Mouse (Mus musculus) myocyte (in vitro differentiated cells): ENCODE data around the gene Grb7. TPM values are rescaled to one million over a fixed set of nuclear protein-coding genes. Genes with fewer than 3 reads are reported as not detected.

Experiments used
- H3K27me3 ChIP-seq: one replicate; pipeline ENCODE4 v1.6.1; 2011; ENCODE audit not compliant: control insufficient read depth, insufficient read depth, insufficient read length
- H3K36me3 ChIP-seq: one replicate; pipeline ENCODE4 v1.6.1; 2011; ENCODE audit not compliant: control insufficient read depth, insufficient read depth
- H3K4me2 ChIP-seq: one replicate; pipeline ENCODE4 v1.6.1; 2011; ENCODE audit warnings: low read depth, control low read depth
- H3K4me3 ChIP-seq: one replicate; pipeline ENCODE4 v1.5.1; 2011; ENCODE audit warnings: mild to moderate bottlenecking, control low read depth, moderate library complexity
- H3K79me2 ChIP-seq: one replicate; pipeline ENCODE4 v1.6.1; 2011; ENCODE audit not compliant: control insufficient read depth, insufficient read depth
- H3ac ChIP-seq: one replicate; pipeline ENCODE4 v1.6.1; 2011; ENCODE audit not compliant: control insufficient read depth, insufficient read length
- CEBPB ChIP-seq: IDR thresholded peaks from 2 replicates; pipeline ENCODE4 v1.6.1; 2011; ENCODE audit warnings: mild to moderate bottlenecking, moderate library complexity; ENCODE audit not compliant: poor library complexity, insufficient read depth, severe bottlenecking
- E2F4 ChIP-seq: IDR thresholded peaks from one replicate; pipeline ENCODE4 v1.6.1; 2011; ENCODE audit warnings: mild to moderate bottlenecking, control low read depth, moderate library complexity; ENCODE audit not compliant: insufficient read depth
- MAX ChIP-seq: IDR thresholded peaks from one replicate; pipeline ENCODE4 v1.6.1; 2011; ENCODE audit warnings: low read depth, mild to moderate bottlenecking, control low read depth
- MYOD1 ChIP-seq, 3 experiments: IDR thresholded peaks; one replicate each; pipeline ENCODE4 v1.6.1; 2011; ENCODE audit warnings: control low read depth in 2 of 3, low read depth in 2 of 3, mild to moderate bottlenecking in 2 of 3, moderate library complexity in 1 of 3; ENCODE audit not compliant: insufficient read length in 2 of 3, control insufficient read depth in 1 of 3
- MYOG ChIP-seq, 3 experiments: IDR thresholded peaks; one replicate each; pipeline ENCODE4 v1.6.1; 2011; ENCODE audit warnings: control low read depth in 2 of 3, low read depth in 2 of 3, mild to moderate bottlenecking in 2 of 3; ENCODE audit not compliant: insufficient read length in 2 of 3, control insufficient read depth in 1 of 3, insufficient read depth in 1 of 3
- POLR2A ChIP-seq: IDR thresholded peaks from one replicate; pipeline ENCODE4 v1.6.1; 2011; ENCODE audit warnings: low read depth, mild to moderate bottlenecking, control low read depth, moderate library complexity; ENCODE audit not compliant: insufficient read length
- POLR2AphosphoS2 ChIP-seq: IDR thresholded peaks from one replicate; pipeline ENCODE4 v1.6.1; 2011; ENCODE audit warnings: low read depth, control low read depth; ENCODE audit not compliant: insufficient read length
- REST ChIP-seq: IDR thresholded peaks from one replicate; pipeline ENCODE4 v1.6.1; 2011; ENCODE audit warnings: mild to moderate bottlenecking, control low read depth, moderate library complexity; ENCODE audit not compliant: insufficient read depth, insufficient read length
- SRF ChIP-seq: IDR thresholded peaks from one replicate; pipeline ENCODE4 v1.6.1; 2011; ENCODE audit warnings: low read depth; ENCODE audit not compliant: control insufficient read depth, insufficient read length
- TCF12 ChIP-seq: IDR thresholded peaks from one replicate; pipeline ENCODE4 v1.6.1; 2011; ENCODE audit warnings: mild to moderate bottlenecking, control low read depth; ENCODE audit not compliant: poor library complexity, insufficient read depth, severe bottlenecking
- TCF3 ChIP-seq: IDR thresholded peaks from one replicate; pipeline ENCODE4 v1.6.1; 2011; ENCODE audit warnings: low read depth, control low read depth; ENCODE audit not compliant: insufficient read length
- USF1 ChIP-seq: IDR thresholded peaks from one replicate; pipeline ENCODE4 v1.6.1; 2011; ENCODE audit warnings: low read depth, mild to moderate bottlenecking, control low read depth, moderate library complexity
- polyA plus RNA-seq: library from polyadenylated mRNA; unstranded; fragments of >200 nt; fragmentation: generic; extraction: Trizol; gene quantifications from one replicate; pipeline ENCODE4 v1.2.1, GENCODE M21; 2012; ENCODE audit warnings: missing spikeins

Gene Grb7
- polyA plus RNA-seq, 1 experiment: not detected

DNA sequence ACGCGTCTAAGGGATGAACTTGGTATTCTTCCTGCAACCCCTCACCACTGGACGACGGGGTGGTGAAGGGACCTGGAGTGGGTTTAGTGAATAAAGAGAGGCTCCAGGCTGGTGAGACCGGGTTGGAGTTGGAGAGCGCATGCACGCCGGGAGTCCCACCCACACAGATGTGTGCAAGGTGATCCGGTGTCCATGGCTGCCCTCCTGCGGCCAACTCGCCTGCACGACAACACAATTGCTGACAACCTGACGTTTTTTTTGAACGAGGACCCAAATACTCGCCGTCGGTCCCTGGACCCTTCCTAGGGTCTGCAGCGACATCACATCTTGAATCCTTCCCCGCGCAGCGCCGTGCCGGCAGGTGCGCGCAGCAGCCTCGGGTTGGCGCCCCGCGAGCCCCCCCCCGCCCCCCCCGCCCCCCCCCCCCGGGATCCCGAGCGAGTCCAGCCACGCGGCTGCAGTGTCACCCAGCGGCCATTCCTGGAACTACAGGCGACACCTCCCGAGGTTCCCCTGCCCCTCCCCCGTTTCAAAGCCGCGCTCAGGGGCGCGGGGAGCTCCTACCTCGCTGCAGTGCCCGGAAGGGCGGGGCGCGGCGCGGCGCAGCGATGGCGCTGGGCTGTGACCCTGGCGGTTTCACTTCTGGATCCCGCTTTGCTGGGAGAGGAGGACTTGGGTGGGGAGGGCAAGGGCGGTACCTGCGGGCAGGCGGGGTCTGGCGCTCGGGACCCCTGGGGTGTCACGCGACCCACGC, 11.3 kb downstream of the Grb7 start:
- H3ac ChIP-seq: no peak overlapping the region
- peak overlapping the region; percentile 16 for H3K4me3 ChIP-seq
- H3K27me3 ChIP-seq: peaks cover 79% of the 10 kb centered on the region
- H3K36me3 ChIP-seq: no peaks in the 10 kb centered on the region
- H3K79me2 ChIP-seq: no peaks in the 10 kb centered on the region
- H3K4me2 ChIP-seq: peak overlapping the region; percentile 84
- TF ChIP-seq MYOD1 (IDR thresholded peaks at IDR 0.05; ENCODE audit: control insufficient read depth in 1 of 3, insufficient read length in 2 of 3, low read depth in 2 of 3): peak in 1 of 3 experiments; percentile 9
- TF ChIP-seq POLR2A: no peak

DNA sequence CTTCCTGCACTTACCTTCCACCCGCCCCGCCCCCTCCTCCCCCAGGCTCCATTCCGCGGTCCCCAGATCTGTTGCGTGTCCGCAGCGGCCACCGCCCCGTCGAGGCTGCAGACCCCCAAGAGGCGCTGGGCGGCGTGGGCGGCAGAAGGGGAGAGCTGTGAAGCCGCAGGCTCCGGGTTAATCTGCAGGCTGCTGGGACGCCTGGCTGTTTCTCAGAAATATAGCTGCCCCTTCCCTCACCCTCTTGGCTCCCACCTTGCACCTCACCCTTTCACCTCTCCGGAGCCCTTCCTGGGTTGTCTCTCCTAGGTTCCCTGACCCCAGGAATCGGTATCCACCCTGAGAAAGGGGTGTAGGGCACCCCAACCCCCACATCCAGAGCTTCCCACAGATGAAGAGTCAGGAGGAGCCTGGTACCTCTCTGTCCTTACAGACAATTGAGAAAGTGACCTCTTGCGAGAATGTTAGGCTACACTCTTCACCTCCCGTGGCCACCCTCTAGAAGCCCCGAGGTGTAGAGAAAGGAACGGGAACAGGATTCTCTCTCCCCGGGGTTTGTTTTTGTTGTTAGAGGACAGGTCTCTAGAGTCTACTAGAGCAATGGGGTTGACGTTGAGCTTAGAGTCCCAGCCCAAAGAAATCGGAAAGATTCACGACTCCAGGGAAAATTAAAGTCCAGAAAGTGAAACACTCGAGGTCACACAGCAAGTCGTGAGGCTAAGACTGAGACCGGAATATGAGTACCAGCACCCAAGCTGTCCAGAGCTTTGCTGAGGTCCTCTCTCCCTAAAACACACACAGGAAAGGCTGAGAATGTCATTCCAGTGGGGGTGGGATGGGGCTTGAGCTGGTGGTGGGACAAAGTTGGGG, 12.2 kb downstream of the Grb7 start:
- H3K36me3 ChIP-seq: no peaks in the 10 kb centered on the region
- H3ac ChIP-seq: no peak overlapping the region
- H3K27me3 ChIP-seq: peaks cover 78% of the 10 kb centered on the region
- peak overlapping the region; percentile 84 for H3K4me2 ChIP-seq
- peak overlapping the region; percentile 16 for H3K4me3 ChIP-seq
- no peaks in the 10 kb centered on the region for H3K79me2 ChIP-seq
- TF ChIP-seq REST: no peak
- TF ChIP-seq TCF3: no peak
- no peak for TF ChIP-seq POLR2AphosphoS2
- no peak for TF ChIP-seq MAX
- TF ChIP-seq SRF: no peak
- TF ChIP-seq TCF12: no peak
- no peak for TF ChIP-seq POLR2A
- TF ChIP-seq MYOG (IDR thresholded peaks at IDR 0.05; ENCODE audit: control insufficient read depth in 1 of 3, insufficient read depth in 1 of 3, insufficient read length in 2 of 3, low read depth in 2 of 3): no peak
- TF ChIP-seq CEBPB: no peak
- no peak for TF ChIP-seq MYOD1 (IDR thresholded peaks at IDR 0.05; ENCODE audit: control insufficient read depth in 1 of 3, insufficient read length in 2 of 3, low read depth in 2 of 3)
- TF ChIP-seq USF1: no peak
- TF ChIP-seq E2F4: no peak

DNA sequence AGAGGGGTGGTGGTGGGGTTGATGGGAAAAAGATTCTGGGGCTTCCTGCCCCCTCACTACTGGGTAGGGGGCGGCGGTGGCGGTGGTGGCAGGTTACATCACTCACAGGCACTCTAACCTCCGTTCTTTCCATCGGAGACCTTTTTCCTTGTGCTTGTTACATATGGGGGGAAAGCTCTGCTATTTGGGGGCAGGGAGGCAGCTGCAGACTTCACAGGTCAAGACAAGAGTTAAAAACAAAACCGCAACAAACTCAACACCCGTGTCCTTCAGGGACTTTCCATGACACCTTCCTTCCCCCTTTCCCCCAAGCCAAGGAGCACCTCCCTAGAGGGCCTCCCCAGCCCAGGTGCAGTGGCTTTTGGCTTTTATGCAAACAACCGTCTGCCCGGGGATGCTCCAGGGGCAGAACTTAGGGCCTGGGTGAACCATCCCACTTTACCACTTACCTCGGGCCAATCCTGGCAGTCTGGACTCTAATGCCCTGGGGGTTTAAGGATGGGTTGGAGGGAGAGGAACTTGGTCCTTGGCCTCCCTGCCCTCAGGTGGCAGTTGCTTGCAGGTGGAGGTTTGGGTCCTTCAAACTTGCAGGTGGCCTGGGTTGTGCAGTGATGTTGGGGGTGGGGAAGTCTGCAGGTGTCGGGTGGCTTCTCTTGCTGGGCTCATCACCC, 13.0 kb downstream of the Grb7 start:
- H3K4me3 ChIP-seq: no peak overlapping the region
- H3K36me3 ChIP-seq: no peaks in the 10 kb centered on the region
- peaks cover 78% of the 10 kb centered on the region for H3K27me3 ChIP-seq
- TF ChIP-seq MYOG (IDR thresholded peaks at IDR 0.05; ENCODE audit: control insufficient read depth in 1 of 3, insufficient read depth in 1 of 3, insufficient read length in 2 of 3, low read depth in 2 of 3) (no peak), E2F4 (no peak), SRF (no peak), POLR2A (no peak), MYOD1 (IDR thresholded peaks at IDR 0.05; ENCODE audit: control insufficient read depth in 1 of 3, insufficient read length in 2 of 3, low read depth in 2 of 3) (no peak), TCF3 (no peak)
- no peak overlapping the region for H3ac ChIP-seq
- H3K4me2 ChIP-seq: no peak overlapping the region
- H3K79me2 ChIP-seq: no peaks in the 10 kb centered on the region

DNA sequence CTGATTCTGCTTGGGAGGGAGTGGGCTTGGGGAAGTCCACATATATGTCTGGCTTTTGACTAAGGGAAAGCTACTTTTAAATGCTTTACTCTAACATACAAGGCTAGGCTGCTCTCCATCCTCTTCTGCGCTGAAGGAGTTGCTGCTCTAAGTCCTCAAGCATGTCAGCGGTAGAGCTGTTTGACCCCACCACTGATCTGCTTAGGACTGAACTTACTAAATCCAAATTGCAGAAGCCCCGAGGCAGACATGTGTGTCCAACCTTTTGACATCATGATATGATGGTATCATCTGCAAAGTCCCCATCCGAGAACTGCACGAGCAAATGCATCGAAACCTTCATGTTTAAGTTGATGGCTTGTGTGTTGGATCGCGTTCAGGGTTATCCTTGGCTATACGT, 13.7 kb downstream of the Grb7 start:
- Histone ChIP-seq H3K4me3 (no peak overlapping the region), H3K36me3 (no peaks in the 10 kb centered on the region), H3ac (no peak overlapping the region), H3K4me2 (no peak overlapping the region), H3K79me2 (no peaks in the 10 kb centered on the region), H3K27me3 (peaks cover 78% of the 10 kb centered on the region)
- no peak for TF ChIP-seq TCF12
- TF ChIP-seq SRF: no peak
- TF ChIP-seq CEBPB: no peak
- no peak for TF ChIP-seq REST
- TF ChIP-seq USF1: no peak
- TF ChIP-seq TCF3: no peak
- no peak for TF ChIP-seq MAX
- TF ChIP-seq MYOD1 (IDR thresholded peaks at IDR 0.05; ENCODE audit: control insufficient read depth in 1 of 3, insufficient read length in 2 of 3, low read depth in 2 of 3): no peak
- TF ChIP-seq POLR2AphosphoS2: no peak
- TF ChIP-seq POLR2A: no peak
- no peak for TF ChIP-seq MYOG (IDR thresholded peaks at IDR 0.05; ENCODE audit: control insufficient read depth in 1 of 3, insufficient read depth in 1 of 3, insufficient read length in 2 of 3, low read depth in 2 of 3)
